Mouse (Mus musculus): ENCODE measurements around the gene Cdh13.

GRCm38 (mm10) chr8:119343606-119344005 lies 1060.1 kb downstream of the Cdh13 start:
- no peak for TF ChIP-seq CTCF (IDR thresholded peaks at IDR 0.05; ENCODE audit: control insufficient read depth, insufficient read depth, insufficient read length)
- no peak for TF ChIP-seq FOSL1 (IDR thresholded peaks at IDR 0.05; ENCODE audit: insufficient read depth, low read length, poor library complexity, severe bottlenecking)
- no peak for TF ChIP-seq MYOG (IDR thresholded peaks at IDR 0.05; ENCODE audit: control insufficient read depth, extremely low read depth, insufficient read length)
- no peak for TF ChIP-seq USF1 (IDR thresholded peaks at IDR 0.05; ENCODE audit: low read depth)
- no peak for TF ChIP-seq MYOD1 (IDR thresholded peaks at IDR 0.05; ENCODE audit: control insufficient read depth, insufficient read length, low read depth)
- TF ChIP-seq CEBPB (IDR thresholded peaks at IDR 0.05; ENCODE audit: low read depth): no peak
